Mouse (Mus musculus): Measurements from ENCODE around the gene Ppt2. TPM values are rescaled to one million over a fixed set of nuclear protein-coding genes. Genes with fewer than 3 reads are reported as not detected.
A peak's percentile ranks its signal among the peaks of the same experiment; 100 is the strongest.

Ppt2 gene
- total RNA-seq, 1 experiment from 2014 or later: 18.7 TPM

DNA sequence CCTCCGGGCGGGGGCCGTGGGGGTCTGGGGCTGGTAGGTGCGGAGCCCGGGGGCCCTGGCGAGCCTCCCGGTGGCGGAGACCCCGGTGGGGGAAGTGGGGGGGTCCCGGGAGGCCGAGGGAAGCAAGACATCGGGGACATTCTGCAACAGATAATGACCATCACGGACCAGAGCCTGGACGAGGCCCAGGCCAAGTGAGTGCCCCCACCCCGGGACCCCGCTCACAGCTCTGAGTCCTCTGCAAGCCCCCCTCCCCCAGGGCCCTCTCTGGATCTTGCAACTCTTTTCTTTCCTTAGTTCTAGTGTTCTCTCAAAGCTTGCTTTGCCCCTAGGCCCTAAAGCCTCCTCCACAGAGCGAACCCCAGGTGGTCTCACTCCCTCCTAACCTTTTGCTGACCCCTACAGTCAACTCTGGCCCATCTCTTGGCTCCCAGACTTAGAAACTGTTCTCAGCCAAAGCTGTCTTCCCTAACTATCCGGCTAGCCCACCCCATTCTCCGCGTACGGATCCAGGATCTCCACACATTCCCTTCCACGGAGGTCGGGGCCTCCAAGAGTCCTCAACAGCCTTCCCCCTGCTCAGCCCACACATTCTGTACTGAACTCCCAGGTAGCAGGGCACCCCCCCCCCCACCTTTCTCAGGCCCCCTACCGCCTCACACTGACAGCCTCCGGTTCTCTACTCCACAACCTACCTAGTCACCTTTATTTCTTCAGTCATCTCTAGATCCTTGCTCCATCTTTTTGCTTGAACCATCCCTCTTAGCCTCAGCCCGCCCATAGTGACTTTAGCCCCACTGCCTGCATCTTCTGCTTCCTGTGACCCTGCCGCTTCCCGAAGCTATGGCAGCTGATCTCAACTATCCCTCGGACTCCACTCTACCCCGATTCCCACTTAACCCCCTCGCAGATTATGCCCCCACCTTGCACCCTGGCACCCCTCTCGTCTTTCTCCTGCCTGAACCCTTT is 35.4 kb downstream of the Ppt2 start:
- no peak for ATAC-seq (ENCODE audit: extremely low read depth, insufficient number of reproducible peaks, low FRiP score, poor library complexity, severe bottlenecking)

DNA sequence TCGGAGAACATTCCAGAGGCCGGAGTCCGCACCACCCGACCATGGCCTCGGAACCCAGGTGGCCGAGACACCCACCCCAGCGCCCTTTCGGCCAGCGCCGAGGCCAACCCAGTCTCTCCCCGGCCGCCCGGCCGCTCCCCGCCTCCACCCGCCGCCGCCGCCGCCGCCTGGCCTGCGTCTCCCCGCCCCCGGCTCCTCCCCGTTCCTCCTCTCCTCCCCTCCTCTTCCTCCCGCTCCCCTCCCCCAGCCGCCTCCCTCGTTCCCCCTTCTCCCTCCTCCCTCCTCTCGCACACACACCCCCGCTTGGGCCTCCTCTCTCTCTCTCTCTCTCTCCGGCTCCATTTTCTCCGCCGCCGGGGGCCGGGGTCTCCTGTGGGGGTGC is 36.3 kb downstream of the Ppt2 start:
- ATAC-seq (ENCODE audit: extremely low read depth, insufficient number of reproducible peaks, low FRiP score, poor library complexity, severe bottlenecking): peak; percentile 69

DNA sequence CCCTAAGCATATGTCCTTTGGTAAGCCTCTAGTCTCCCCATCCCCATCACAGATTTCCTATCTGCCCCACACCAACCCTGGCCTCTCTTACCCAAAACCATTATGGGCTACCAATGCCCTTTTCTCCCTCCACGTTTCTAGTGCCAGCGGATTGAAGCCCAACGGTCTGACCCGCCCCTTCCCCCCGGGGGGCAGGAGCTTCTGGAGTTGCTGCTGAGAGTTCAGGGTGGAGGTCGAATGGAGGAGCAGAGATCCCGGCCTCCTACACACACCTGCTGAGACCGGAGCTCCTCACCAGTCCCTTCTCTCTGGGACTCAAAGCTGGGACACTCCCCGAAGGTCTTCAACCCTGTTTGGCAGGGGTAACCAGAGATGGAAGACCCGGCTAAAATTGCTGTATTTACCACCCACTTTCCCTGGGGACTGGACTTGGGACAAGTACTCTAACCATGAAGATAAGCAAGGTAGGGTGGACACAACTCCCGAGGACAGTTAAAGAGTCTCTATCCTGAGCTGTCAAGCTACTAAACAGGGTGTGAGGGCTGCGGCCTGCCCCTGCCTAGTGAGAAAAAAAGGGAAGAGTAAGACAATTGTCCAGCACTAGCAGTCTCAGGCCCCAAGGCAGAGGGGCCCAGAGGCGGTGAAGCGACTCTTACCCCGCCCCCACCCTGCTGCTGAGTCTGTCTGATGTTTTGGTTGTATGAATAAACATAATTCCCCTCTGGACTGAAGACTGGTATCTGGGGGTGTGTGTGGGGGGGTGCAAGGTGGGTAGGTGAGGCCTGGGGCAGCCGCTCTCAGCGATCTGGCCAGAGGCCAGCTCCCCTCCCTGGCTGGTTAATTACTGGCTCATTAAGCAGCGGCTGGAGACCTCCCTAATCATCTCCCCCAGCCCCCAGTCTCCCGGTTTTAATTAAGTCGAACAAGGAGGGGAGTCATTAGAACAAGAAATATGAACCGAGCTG is 37.0 kb downstream of the Ppt2 start, which contains the start of gene Pbx2:
Pbx2 (plus strand) TSS at position 238 of the 965 bp plus-strand sequence.
- no peak for ATAC-seq (ENCODE audit: extremely low read depth, insufficient number of reproducible peaks, low FRiP score, poor library complexity, severe bottlenecking)

DNA sequence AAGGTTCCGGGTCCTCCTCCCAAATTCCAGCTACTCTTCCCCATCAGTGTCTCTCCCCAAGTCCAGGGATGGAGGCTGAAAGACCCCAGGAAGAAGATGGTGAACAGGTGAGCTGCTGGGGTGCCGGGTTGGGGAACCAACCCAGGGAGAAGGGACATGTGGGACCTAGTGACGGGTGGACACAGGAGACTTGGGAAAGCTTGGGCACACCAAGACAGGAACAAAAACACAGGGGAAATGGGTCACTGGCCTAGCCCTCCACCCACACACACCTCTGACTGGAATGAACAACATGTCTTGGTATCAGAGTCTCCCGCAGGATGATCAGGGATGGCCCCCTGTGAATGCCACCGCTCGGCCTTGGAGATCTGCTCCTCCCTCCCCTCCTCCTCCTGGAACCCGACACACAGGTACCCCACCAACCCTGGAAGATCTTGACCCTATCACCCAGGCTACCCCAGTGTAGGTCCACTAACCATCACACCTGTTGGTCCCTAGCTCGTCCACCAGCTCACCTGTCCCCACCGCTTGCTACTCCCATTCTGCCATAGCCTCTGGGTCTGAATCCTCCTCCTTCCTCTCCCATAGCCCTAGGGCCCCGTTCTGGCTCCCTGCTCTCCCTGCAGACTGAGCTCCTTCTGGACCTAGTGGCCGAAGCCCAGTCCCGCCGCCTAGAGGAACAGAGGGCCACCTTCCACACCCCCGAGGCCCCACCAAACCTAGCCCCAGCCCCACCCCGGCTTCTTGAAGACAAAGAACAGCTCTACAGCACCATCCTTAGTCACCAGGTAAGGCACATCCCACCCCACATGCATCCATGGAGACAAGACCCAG is 37.9 kb downstream of the Ppt2 start:
- no peak for ATAC-seq (ENCODE audit: extremely low read depth, insufficient number of reproducible peaks, low FRiP score, poor library complexity, severe bottlenecking)

DNA sequence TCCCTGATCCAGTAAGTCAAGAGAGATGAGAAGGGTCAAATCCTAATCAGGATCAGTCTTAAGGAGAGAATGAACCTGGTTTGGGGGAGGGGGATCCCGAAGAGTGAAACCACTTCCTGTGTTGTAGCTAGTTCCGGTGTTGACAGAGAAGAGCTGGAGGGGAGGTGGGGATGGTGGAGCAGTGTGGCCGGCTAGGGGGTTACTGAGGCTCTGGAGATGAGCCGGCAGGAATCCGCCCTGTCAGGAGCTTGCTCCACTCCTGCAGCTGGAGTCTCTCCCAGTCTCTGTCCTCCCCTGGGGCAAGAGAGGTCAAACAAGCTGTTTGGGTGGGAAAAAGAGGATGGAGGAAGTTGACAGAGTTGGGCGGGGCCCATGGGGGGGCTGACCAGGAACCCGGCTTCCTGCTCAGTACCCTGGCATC is 38.6 kb downstream of the Ppt2 start, which contains the start of gene Gpsm3:
Gpsm3 (plus strand) TSS at position 126 of the 421 bp plus-strand sequence.
- peak; percentile 18; the same call in 1 of the 2 replicates for ATAC-seq (ENCODE audit: extremely low read depth, insufficient number of reproducible peaks, low FRiP score, poor library complexity, severe bottlenecking)

DNA sequence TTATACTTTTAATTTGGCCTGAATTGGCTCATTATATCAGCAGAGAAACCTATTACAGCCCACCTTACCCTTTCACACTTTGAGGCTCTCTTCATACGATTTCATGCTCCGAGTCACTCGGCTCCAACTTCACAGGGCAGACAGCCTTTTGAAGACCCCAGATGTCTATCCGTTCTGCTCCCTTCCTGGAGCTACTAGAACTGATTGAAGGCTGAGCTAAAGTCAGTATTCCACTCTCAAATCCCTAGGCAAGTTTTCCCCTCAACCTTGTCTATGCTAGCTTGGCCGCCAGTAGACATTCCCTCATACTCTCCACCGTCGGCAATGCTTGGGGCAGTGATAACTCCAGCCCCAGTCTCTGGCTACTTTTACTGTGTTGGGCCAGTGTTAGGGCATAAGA is 39.1 kb downstream of the Ppt2 start:
- no peak for ATAC-seq (ENCODE audit: extremely low read depth, insufficient number of reproducible peaks, low FRiP score, poor library complexity, severe bottlenecking)

DNA sequence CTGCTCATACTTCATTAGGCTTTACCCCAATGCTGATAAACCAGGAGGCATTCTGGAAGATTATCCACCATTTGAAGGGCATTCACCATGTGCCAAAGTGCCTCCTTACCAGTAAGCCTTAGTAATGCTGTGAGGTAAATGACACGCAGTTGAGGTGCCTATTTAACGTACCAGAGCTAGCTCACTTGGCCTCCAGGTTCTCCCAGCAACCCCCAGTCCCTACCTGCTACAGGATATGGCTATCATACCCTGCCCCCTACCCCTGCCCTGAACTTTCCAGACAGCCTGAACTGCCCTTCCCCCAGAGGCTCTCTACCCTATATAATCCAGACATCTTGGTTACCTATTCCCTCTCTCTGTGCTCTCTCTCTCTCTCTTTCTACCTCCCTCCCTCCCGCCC is 39.5 kb downstream of the Ppt2 start:
- ATAC-seq (ENCODE audit: extremely low read depth, insufficient number of reproducible peaks, low FRiP score, poor library complexity, severe bottlenecking): no peak

DNA sequence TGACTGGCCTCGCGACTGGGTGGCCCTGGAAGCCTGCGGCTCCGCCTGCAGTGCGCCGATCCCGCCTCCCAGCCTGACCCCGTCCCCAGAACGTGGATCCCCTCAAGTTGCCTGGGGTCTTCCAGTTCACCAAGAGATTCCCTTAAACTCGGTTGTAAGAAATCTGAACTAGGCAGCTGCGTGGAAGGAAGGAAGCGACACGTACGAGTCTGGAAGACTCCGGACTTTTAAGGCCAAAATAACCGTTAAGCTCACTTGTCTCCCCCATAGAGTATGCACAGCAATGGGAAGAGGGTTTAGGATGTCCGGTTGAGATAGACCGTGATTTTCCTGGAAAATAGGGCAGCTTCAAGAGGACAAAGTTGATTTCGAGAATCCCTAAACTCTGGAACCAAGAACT is 40.5 kb downstream of the Ppt2 start:
- ATAC-seq (ENCODE audit: extremely low read depth, insufficient number of reproducible peaks, low FRiP score, poor library complexity, severe bottlenecking): no peak

DNA sequence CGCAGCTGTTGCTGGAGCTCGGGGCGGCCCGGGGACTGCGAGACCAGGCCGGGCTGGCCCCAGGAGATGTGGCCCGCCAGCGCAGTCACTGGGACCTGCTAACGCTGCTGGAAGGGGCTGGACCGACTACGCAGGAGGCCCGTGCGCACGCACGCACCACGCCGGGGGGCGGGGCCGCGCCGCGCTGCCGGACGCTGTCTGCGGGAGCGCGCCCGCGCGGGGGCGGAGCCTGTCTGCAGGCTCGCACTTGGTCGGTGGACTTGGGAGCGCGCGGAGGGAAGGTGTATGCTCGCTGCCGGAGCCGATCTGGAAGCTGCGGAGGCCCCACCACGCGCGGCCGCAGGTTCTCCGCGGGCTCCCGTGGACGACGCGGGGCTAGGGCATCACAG is 40.9 kb downstream of the Ppt2 start:
- peak; percentile 51 for ATAC-seq (ENCODE audit: extremely low read depth, insufficient number of reproducible peaks, low FRiP score, poor library complexity, severe bottlenecking)

DNA sequence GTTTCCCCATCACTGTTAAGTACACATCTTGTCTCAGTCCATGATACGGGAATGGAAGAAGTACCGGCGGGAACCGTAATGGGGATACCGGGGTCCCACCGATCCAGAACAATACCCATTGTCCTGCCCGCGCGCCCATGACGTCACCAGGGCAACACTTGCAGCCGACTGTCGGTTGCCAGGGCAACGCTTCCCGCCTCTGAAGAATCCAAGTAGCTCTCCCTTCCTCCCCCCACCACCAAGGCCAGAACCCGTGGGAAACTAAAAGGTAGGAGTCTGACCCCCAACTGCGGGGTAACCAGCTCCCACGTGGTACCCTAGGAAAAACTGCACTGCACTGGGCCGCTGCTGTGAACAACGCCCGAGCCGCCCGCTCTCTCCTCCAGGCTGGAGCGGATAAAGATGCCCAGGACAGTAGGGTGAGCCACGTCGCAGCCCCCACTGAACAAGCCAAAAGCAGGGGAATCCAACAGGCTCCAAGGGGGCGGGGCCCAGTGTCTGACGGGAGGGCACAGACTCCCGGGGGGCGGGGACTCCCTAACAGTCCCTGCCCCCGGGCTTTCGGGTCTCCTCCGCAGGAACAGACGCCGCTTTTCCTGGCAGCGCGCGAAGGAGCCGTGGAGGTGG is 41.4 kb downstream of the Ppt2 start:
- ATAC-seq (ENCODE audit: extremely low read depth, insufficient number of reproducible peaks, low FRiP score, poor library complexity, severe bottlenecking): no peak

DNA sequence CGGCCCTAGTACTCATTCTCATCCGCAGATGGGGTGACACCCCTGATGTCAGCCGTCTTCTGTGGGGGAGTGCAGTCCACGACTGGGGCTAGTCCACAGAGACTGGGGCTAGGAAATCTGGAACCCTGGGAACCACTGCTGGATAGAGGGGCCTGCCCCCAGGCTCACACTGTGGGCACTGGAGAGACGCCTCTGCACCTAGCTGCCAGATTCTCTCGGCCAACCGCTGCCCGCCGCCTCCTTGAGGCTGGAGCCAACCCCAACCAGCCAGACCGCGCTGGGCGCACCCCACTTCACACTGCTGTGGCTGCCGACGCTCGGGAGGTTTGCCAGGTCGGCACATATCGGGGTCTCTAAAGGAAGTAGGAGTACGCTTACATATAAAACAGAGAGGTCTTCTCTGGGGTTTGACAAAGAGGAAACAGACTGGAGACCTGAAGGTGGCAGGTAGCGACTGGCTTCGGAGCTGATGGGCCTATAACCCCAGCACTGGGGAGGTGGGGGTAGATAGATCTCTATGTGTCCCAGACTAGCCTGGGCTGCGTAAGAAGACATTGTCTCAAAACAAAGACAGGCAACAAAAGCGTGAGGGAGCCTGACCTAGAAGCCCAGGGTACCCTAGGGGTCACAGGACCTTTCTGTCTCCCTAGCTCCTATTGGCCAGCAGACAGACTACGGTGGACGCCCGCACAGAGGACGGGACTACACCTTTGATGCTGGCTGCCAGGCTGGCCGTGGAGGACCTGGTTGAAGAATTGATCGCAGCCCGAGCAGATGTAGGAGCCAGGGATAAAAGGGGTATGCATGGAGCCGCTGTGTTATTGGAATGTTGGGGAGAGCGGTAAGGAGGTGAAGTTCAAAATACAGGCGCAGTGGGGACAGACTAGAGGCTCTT is 42.2 kb downstream of the Ppt2 start:
- no peak for ATAC-seq (ENCODE audit: extremely low read depth, insufficient number of reproducible peaks, low FRiP score, poor library complexity, severe bottlenecking)

DNA sequence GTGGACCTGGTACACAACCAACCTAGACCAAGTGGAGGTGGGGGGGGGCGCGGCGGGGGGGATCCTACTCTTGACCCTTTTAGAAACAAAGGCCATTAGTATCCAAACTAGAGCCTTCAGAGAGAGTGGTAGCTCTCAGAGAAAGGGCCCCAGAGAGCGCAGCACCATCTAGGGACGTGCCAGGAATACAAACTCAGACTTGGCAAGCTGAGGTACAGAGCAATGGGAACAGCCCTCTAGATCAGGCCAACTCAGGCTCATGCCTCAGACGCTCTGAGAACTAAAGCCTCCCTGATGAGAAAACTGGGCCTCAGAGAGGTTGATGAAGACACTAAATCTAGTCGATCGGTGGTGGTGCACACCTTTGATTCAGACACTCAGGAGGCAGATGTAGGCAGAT is 43.2 kb downstream of the Ppt2 start:
- no peak for ATAC-seq (ENCODE audit: extremely low read depth, insufficient number of reproducible peaks, low FRiP score, poor library complexity, severe bottlenecking)

DNA sequence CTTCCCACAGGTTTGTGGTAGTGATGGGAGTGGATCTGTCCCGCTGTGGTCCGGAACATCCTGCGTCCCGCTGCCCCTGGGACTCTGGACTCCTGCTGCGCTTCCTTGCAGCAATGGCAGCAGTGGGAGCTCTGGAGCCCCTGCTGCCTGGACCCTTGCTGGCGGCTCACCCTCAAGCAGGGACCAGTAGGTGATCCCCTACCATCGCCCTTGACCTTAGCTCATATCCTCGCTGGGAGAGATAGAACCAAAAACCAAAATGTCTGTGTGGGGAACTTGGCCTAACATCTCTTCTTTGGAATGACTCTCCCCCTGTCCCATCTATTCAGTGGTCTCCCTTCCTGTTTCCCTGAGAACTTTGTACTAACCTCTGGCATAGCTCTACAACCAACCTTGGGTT is 44.5 kb downstream of the Ppt2 start:
- ATAC-seq (ENCODE audit: extremely low read depth, insufficient number of reproducible peaks, low FRiP score, poor library complexity, severe bottlenecking): no peak

DNA sequence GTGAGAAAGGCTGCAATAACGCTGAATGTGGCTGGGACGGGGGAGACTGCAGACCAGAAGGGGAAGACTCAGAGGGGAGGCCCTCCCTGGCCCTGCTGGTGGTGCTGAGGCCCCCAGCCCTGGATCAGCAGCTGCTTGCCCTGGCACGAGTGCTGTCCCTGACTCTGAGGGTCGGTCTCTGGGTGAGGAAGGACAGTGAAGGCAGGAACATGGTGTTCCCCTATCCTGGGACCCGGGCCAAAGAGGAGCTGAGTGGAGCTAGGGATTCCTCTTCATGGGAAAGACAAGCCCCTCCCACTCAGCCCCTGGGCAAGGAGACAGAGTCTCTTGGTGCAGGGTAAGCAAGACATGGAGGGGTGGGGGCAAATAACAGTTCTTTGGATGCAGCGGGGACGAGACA is 44.9 kb downstream of the Ppt2 start:
- ATAC-seq (ENCODE audit: extremely low read depth, insufficient number of reproducible peaks, low FRiP score, poor library complexity, severe bottlenecking): no peak

DNA sequence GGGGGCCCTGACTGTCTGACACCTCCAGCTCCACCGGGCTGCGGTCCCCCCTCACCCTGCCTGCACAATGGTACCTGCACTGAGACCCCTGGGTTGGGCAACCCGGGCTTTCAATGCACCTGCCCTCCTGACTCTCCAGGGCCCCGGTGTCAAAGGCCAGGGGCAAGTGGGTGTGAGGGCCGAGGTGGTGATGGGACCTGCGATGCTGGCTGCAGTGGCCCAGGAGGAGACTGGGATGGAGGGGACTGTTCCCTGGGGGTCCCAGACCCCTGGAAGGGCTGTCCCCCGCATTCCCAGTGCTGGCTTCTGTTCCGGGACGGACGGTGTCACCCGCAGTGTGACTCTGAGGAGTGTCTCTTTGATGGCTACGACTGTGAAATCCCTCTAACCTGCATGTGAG is 45.8 kb downstream of the Ppt2 start:
- ATAC-seq (ENCODE audit: extremely low read depth, insufficient number of reproducible peaks, low FRiP score, poor library complexity, severe bottlenecking): no peak

DNA sequence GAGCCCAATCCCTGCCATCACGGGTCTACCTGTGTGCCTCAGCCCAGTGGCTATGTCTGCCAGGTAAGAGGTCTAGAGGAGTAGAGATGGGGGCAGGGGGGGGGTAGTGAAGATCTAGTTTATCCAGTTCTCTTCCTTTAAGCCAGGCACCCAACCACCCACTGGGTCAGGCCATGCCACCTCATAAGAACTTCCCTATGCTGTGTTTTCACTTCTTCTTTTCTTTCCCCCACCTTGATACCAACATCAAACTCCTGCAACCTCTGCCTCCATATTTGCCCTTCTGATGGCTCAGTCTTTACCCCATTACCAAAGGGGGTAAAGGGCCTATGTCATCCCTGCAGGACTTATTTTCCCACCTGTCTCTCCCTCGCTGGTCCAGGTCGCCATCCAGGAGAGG is 50.2 kb downstream of the Ppt2 start:
- ATAC-seq (ENCODE audit: extremely low read depth, insufficient number of reproducible peaks, low FRiP score, poor library complexity, severe bottlenecking): peak; percentile 75

DNA sequence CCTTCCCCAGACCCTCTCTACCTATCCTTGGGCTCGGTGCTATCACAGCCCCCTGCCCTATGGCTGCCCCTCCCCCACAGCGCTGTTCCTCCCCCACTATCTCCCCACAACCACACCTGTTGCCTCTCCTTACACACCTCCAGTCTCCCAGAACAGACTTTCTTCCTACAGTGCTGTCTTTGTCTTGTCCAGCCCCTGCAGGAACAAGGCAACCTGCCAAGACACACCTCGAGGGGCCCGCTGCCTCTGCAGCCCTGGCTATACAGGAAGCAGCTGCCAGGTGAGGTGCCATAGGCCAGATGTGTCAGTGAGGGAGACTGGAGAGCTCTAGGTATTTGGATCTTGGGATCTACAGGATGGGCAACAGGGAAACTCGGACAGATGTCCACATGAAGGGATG is 51.7 kb downstream of the Ppt2 start:
- ATAC-seq (ENCODE audit: extremely low read depth, insufficient number of reproducible peaks, low FRiP score, poor library complexity, severe bottlenecking): no peak

Measured in neutrophil, adult 5-6 weeks (primary cell).